Mouse (Mus musculus): ENCODE data around the gene Ptprn2.

DNA sequence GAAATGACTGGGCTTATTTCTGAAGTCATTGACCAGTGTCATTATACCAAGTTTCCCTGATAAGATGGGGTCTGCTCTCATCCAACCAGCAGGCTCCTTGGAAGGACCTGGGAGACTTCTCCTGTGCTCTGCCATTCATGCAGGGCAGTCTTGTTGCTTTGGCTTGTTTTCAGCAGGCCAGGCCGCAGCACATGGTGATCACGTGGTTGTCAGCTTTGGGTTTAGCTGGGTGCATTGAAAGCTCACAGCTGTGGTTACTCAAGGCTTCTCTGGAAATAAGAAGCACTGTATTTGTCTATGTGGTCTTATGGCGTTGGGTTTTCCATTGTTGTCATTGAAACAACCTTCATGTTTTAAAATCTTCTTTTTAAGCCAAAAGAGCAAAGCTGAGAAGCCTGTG lies 678.3 kb downstream of the Ptprn2 start:
- no peak for TF ChIP-seq POLR2A (IDR thresholded peaks at IDR 0.05; ENCODE audit: insufficient read length, low read depth)
- TF ChIP-seq CEBPB (IDR thresholded peaks at IDR 0.05; ENCODE audit: insufficient read depth, poor library complexity, severe bottlenecking): no peak
- no peak for TF ChIP-seq USF1 (IDR thresholded peaks at IDR 0.05; ENCODE audit: low read depth)
- TF ChIP-seq SRF (IDR thresholded peaks at IDR 0.05; ENCODE audit: control insufficient read depth, insufficient read length, low read depth): no peak
- no peak for TF ChIP-seq TCF12 (IDR thresholded peaks at IDR 0.05; ENCODE audit: insufficient read depth, poor library complexity, severe bottlenecking)
- TF ChIP-seq MYOD1 (IDR thresholded peaks at IDR 0.05; ENCODE audit: control insufficient read depth in 1 of 3, insufficient read length in 2 of 3, low read depth in 2 of 3): no peak
- no peak for TF ChIP-seq MAX (IDR thresholded peaks at IDR 0.05; ENCODE audit: low read depth)
- TF ChIP-seq E2F4 (IDR thresholded peaks at IDR 0.05; ENCODE audit: insufficient read depth): no peak
- no peak for TF ChIP-seq POLR2AphosphoS2 (IDR thresholded peaks at IDR 0.05; ENCODE audit: insufficient read length, low read depth)
- peak in 1 of 3 experiments; percentile 31 for TF ChIP-seq MYOG (IDR thresholded peaks at IDR 0.05; ENCODE audit: control insufficient read depth in 1 of 3, insufficient read depth in 1 of 3, insufficient read length in 2 of 3, low read depth in 2 of 3)
